Mouse (Mus musculus) G1E-ER4 (cell line): ENCODE results near the gene Pawr. TPM values are rescaled to one million over a fixed set of nuclear protein-coding genes. Genes with fewer than 3 reads are reported as not detected.

ENCODE experiments used
- GATA1 ChIP-seq: IDR thresholded peaks from one replicate; pipeline ENCODE4 v1.8.0; 2012; ENCODE audit warnings: low read length, inconsistent platforms
- polyA plus RNA-seq: library from polyadenylated mRNA; stranded (reverse); fragments of >175 nt; gene quantifications from 2 replicates; pipeline ENCODE4 v1.2.3, GENCODE M21; 2012

Gene Pawr
- polyA plus RNA-seq, 1 experiment = 89.4 TPM

DNA sequence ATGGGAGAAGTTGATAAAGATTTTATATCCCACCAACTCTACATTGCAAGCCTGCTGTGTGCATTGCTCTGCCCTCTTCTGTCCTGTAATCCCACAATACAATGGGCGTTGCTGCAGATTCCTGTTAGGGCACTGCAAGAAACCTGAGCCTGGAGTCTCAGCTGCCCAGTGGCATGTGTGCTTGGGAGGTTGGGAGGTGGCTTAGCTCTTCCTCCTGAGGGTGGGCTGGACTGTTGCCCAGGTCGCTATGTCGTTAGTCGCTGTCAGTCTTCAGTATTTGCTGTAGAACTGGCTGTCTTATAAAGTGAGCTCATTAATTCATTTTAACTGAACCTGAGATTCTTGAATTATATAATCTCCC lies 58.0 kb downstream of the Pawr start:
- no peak for TF ChIP-seq GATA1

DNA sequence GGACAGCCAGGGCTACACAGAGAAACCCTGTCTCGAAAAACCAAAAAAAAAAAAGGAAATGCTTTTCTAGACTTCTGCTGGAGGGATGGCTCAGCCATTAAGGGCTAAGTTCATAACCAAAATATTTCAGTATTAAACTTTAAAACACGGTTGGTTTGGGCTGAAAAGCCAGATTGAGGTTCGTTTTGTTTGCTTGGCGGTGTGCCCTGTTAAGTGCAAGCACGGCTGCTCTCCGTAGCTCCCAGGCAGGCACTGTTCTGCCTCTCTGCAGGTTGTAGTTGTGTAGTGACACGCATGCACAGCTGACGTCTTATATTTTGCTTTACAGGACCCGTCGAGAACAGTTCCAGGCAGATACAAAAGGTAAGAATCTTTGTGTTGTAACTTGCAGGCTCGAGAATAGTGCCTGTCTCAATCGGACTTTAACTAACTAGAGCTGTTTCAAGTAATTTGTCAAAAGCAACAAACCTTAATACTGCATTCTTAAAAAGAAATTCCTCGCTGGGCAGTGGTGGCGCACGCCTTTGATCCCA lies 59.5 kb downstream of the Pawr start:
- TF ChIP-seq GATA1 = no peak

DNA sequence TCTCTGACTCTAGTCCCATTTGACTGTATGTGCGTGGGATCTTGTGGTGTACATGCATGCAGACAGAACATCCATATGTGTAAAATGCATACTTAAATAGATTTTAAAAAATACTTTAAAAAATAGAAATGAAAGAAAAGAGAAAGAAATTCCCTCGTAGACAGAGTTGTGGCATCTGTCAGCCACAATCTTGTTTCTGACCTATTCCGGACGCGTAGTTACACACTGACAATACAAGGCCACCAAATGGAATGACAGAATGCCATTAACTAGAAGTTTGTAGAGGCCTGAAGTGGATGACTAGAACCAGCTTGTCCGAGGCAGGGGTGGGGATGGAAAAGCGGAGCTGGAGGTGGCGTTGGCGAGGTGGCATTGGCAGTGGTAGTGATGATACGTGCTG lies 60.2 kb downstream of the Pawr start:
- TF ChIP-seq GATA1 = no peak

GRCm38 (mm10) chr10:108394306-108394705 lies 62.4 kb downstream of the Pawr start:
- peak; percentile 68 for TF ChIP-seq GATA1

DNA sequence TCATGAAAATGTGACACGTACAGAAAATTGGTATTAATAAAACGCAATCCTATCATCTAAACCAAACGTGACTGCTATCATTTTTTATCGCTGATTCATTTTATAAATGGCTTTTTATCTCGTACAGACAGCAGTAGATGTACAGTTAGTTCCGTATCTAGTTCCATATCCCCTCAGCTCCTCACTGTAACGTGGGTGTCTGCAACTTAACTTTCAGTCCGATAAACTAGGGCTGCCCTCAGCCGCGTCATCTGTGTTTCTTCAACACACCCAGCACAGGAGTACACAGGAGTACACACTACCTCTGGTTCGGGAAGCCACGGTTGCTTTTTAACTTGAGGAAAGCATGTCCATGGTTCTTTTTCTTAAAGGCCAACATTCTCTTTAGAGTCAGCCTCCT lies 63.3 kb downstream of the Pawr start:
- peak; percentile 92 for TF ChIP-seq GATA1

DNA sequence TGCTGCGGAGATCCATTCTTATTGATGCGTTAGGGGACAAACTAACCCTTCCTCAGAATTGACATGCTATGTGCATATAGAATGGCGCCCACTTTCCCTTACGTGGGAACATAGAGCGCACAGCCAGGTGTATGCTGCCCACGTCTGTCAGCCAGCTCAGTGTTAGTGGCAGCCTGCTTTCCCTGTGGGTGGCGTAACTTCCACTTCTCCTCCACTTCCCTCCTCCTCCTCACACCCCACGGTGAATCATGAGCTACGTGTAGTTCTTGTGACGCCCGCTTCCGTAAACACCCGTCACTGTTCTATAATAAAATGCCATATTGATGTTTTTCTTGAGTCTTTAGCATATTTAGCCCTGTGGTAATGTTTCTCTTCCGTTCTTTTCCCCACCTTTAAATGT lies 63.7 kb downstream of the Pawr start:
- TF ChIP-seq GATA1 = no peak

- no peak for TF ChIP-seq GATA1
Observed at GRCm38 (mm10) chr10:108402751-108403150, 70.8 kb downstream of the Pawr start.

DNA sequence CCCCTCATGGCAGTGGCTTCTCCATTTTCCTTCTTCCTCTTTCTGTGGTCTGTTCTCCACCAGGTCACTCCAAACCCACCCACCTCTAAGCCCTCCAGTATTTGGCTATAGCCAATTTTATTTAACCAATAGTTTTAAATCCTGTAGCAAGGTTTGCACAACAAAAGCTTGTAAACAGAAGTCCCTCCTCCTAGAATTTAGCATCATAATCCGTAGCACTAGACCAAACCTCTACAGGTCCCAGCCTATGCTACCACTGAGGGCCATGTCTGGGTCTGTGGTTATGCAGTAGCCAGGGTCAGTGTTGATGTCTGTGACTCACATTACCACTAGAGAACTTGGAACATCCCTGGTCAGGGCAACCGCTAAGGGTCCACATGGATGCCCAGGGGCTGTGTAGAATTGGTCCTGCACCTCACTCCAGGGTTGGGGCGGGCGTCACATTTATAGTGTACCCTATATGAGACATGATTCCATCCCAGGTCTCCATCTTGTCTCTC lies 71.5 kb downstream of the Pawr start:
- TF ChIP-seq GATA1 = no peak

GRCm38 (mm10) chr10:108404087-108404486 lies 72.2 kb downstream of the Pawr start:
- TF ChIP-seq GATA1 = no peak

DNA sequence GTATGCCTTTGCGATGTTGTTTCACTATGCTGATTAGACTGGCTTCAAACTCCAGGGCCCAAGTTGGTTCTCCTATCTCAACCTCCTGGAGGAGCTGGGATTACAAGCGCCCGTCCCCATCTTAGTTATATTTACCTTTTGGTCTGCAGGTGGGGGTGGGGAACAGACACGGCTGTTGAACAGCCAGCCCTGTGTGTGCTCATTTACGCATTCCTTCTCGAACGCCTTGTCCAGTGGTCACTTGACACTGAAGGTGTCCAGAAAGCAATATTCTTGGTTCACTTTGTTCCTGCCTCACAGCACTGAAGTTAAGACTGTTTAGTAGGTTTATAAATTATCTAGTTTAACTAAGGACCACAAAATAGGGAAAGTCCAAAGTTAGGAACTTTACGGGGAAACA lies 73.2 kb downstream of the Pawr start:
- no peak for TF ChIP-seq GATA1

DNA sequence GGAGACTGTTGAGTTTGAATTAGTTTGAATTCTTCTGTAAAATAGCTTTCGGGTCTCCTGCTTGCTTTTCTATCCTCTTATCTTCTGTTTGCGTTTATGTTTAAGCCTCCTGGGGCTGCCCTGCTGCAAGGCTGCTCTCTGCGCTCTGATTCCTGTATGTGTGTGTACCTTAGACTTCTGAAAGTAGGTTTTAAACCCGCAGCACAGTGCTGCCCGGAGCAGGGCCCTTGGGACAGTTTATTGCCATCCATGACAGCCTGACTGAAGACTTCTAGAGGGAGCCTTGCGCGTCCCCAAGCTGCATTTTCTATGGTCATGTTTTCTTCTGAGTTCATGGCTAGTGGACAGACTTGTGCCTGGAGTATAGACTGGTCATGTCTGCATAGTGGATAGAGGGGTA lies 74.0 kb downstream of the Pawr start:
- no peak for TF ChIP-seq GATA1

GRCm38 (mm10) chr10:108406798-108407754 lies 75.2 kb downstream of the Pawr start:
- TF ChIP-seq GATA1 = no peak

DNA sequence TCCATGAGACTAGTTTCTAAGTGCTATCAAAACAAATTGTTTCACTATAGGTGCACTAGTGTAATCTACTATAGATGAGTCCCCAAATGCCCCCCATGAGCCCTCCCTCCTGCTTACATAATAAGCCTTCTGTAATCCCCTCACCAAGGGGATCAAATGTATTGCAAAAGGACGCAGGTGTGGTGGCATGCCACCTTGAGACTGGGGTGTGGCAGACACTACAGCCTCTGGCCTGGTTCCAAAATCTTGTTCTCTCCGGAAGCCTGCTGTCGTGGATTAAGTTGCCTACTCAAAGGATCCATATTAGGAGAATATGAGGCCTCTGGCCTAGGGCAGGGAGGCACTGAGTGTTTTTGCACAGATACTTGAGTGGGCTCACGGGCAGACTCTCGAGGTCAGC lies 76.1 kb downstream of the Pawr start:
- TF ChIP-seq GATA1 = no peak

DNA sequence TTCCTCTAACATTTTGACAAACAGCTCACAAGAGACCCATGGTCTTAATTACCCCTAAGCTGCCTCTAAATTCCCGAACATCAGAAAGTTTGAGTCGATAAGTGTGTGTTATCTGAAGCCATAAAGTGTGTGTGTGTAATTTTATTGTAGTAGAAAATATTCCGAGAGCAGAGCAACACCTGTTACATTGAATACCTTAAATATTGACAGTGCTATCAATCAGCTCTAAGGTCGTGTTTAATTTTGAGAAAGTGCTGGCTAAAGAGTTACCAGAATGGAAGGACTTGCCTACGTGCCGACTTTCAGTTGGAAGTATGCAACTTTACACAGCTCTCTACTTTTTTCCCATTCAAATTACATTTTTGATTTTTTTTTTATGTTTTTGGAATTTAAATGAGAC lies 76.5 kb downstream of the Pawr start:
- no peak for TF ChIP-seq GATA1

GRCm38 (mm10) chr10:108408986-108409385 lies 77.1 kb downstream of the Pawr start:
- no peak for TF ChIP-seq GATA1

DNA sequence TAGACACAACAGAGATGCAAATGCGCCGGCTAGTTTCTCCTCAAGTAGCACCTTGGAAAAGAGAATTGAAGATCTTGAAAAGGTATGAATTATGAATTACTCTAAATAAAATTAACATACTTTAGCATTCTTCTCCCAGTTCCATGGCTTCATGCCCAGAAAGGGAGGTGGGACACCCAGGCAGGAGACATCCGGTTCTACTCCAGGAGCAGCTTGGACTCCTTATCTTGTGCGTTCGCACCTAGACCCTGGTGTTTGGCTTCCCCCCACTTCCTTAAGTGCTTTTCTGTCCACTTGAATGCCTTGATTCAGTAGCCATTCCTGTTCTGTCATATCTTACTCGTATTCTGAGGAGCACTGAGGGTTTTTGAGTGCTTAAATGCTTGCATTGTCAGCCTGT lies 77.6 kb downstream of the Pawr start:
- TF ChIP-seq GATA1 = no peak

DNA sequence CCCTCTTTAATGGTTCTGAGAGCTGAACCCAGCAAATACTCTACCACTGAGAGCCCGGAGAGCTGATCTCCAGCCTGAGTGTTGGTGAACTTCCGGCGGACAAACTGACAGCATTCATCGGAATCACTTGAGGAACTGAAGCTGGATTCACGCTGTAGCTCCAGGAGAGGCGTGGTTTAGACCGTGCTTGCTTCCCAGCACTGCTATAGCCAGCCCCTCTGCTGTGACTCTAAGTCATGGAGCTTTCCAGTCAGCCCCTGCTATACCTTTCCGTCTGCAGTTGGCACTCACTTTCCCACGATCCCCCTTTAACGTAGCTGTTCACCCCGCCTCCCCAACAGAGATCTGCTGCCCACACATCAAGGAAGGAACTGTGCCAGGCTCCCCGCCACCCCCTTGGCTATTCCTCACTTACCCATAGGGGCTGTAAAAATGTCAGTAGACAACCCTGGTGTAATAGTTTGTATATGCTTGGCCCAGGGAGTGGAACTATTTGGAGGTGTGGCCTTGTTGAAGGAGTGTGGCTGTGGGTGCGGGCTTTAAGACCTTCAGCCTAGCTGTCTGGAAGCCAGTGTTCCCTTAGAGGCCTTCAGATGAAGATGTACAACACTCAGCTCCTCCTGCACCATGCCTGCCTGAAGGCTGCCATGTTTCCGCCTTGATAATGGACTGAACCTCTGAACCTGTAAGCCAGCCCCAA lies 83.2 kb downstream of the Pawr start:
- TF ChIP-seq GATA1 = no peak

DNA sequence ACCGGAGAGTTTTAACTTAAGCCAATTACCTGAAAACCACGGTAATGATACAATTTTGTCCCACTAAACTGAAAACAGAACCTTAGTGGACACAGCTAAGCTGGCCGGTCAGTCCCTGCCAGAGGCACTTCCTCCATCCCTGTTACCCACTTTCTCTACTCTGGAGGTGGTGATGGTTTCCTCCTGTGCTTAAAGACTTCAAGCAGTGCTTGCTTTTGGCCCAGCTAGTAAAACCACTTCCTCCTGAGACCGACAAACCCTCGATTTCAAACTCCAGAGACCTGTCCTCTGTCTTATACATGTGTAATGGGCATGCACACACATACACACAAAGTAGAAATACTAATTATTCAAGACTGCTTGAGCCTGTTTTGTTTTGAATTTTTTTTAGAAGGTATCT lies 85.5 kb downstream of the Pawr start:
- TF ChIP-seq GATA1 = no peak
